Mouse (Mus musculus) MEL (cell line): ENCODE data around the gene Abt1.

ENCODE experiments used
- CHD2 ChIP-seq: IDR thresholded peaks from 2 replicates; pipeline ENCODE4 v1.6.1; 2011; ENCODE audit warnings: low read length, improper control_type of control experiment
- CTCF ChIP-seq, 3 experiments: IDR thresholded peaks in 2 of 3; conservative IDR thresholded peaks in 1 of 3; 2 replicates each; pipeline ENCODE4 v1.5.1; 2011 to 2012; ENCODE audit warnings: low read length in 3 of 3, low read depth in 2 of 3, mild to moderate bottlenecking in 2 of 3, improper control_type of control experiment in 1 of 3, inconsistent platforms in 1 of 3, mixed read lengths in 1 of 3, moderate library complexity in 1 of 3; ENCODE audit not compliant: control insufficient read depth in 1 of 3, insufficient read depth in 1 of 3, poor library complexity in 1 of 3, severe bottlenecking in 1 of 3
- ETS1 ChIP-seq: IDR thresholded peaks from 2 replicates; pipeline ENCODE4 v1.6.1; 2012; ENCODE audit warnings: low read depth, mild to moderate bottlenecking, inconsistent platforms, low read length, improper control_type of control experiment, moderate library complexity
- GATA1 ChIP-seq: IDR thresholded peaks from 2 replicates; pipeline ENCODE4 v1.6.1; 2011; ENCODE audit warnings: low read depth, low read length, improper control_type of control experiment
- HCFC1 ChIP-seq: IDR thresholded peaks from 2 replicates; pipeline ENCODE4 v1.6.1; 2012; ENCODE audit warnings: low read depth, mild to moderate bottlenecking, inconsistent platforms, low read length, improper control_type of control experiment, moderate library complexity
- KAT2A ChIP-seq: conservative IDR thresholded peaks from 2 replicates; pipeline ENCODE4 v1.6.1; 2012; ENCODE audit warnings: low read depth, low read length, improper control_type of control experiment, inconsistent platforms
- MAZ ChIP-seq: IDR thresholded peaks from 2 replicates; pipeline ENCODE4 v1.6.1; 2012; ENCODE audit warnings: low read depth, mild to moderate bottlenecking, inconsistent platforms, low read length, improper control_type of control experiment
- MEF2A ChIP-seq: IDR thresholded peaks from 2 replicates; pipeline ENCODE4 v1.6.1; 2014; ENCODE audit warnings: low read depth, mild to moderate bottlenecking, inconsistent platforms, low read length, improper control_type of control experiment; ENCODE audit not compliant: poor library complexity, insufficient replicate concordance, severe bottlenecking; ENCODE audit errors: extremely low read depth
- MYC ChIP-seq: IDR thresholded peaks from 2 replicates; pipeline ENCODE4 v1.6.1; 2011; ENCODE audit warnings: low read depth, mild to moderate bottlenecking, low read length, improper control_type of control experiment, moderate library complexity
- POLR2A ChIP-seq, 2 experiments: IDR thresholded peaks; 2 replicates each; pipeline ENCODE4 v1.6.1; 2011 to 2012; ENCODE audit warnings: low read length in 2 of 2, mild to moderate bottlenecking in 2 of 2, control low read depth in 1 of 2, improper control_type of control experiment in 1 of 2, low read depth in 1 of 2, moderate library complexity in 1 of 2; ENCODE audit not compliant: control insufficient read depth in 1 of 2, insufficient read depth in 1 of 2, poor library complexity in 1 of 2
- POLR2AphosphoS2 ChIP-seq: IDR thresholded peaks from 2 replicates; pipeline ENCODE4 v1.6.1; 2011; ENCODE audit warnings: low read length, improper control_type of control experiment
- SIN3A ChIP-seq: IDR thresholded peaks from 2 replicates; pipeline ENCODE4 v1.6.1; 2012; ENCODE audit warnings: low read length, improper control_type of control experiment, inconsistent platforms
- TCF12 ChIP-seq: IDR thresholded peaks from 2 replicates; pipeline ENCODE4 v1.6.1; 2014; ENCODE audit warnings: low read depth, mild to moderate bottlenecking, inconsistent platforms, low read length, improper control_type of control experiment, moderate library complexity

DNA sequence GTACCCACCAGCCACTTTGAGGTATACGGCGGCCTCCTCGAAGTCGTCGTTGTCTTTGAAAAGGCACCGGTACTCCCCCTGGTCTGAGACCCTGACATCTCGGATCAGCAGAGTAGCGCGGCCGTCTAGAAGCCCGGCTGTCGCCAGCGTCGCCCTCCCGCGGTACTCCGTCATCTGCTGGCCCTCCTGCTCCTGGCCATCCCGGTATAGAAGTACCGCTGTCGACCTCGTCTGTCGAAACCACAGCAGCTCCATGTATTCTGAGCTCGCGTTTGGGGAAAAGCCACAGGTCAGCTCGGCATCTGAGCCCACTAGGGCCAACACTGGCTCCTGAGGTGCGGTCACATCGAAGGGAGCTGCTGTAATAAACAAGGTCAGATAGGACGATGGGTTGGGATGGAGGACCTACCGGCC lies 40.6 kb upstream of the Abt1 start:
- TF ChIP-seq POLR2AphosphoS2 (no peak), MAZ (no peak), HCFC1 (no peak), KAT2A (no peak), SIN3A (no peak), CHD2 (no peak), POLR2A (IDR thresholded peaks at IDR 0.05; ENCODE audit: control insufficient read depth in 1 of 2, insufficient read depth in 1 of 2, low read depth in 1 of 2, low read length in 2 of 2, poor library complexity in 1 of 2) (no peak), CTCF (IDR thresholded peaks at IDR 0.05 in 2 of 3, conservative IDR thresholded peaks at IDR 0.05 in 1 of 3; ENCODE audit: control insufficient read depth in 1 of 3, insufficient read depth in 1 of 3, low read depth in 2 of 3, low read length in 3 of 3, poor library complexity in 1 of 3, severe bottlenecking in 1 of 3) (no peak), TCF12 (no peak), MYC (no peak), GATA1 (no peak), ETS1 (no peak), MEF2A (no peak)
